Mouse (Mus musculus) frontal cortex, adult 2 months (tissue): ENCODE measurements around the gene Gm4881. TPM values are rescaled to one million over a fixed set of nuclear protein-coding genes. Genes with fewer than 3 reads are reported as not detected.

Experiments
- polyA plus RNA-seq: library from polyadenylated mRNA; depleted of rRNA; stranded (reverse); fragments of >200 nt; gene quantifications from 2 replicates; pipeline ENCODE4 v1.2.3, GENCODE M21; 2012; rRNA removed

Gm4881 gene
- polyA plus RNA-seq, 1 experiment: not detected

Other genes with a start within 250 kb of the Gm4881 start
- not detected in 2 replicates for gene BC049730, start 235.3 kb downstream of the Gm4881 start, polyA plus RNA-seq
- not detected in 2 replicates for gene Gm4763, start 217.6 kb downstream of the Gm4881 start, polyA plus RNA-seq
- 0.04 TPM in 2 replicates for gene Cd177, start 184.2 kb downstream of the Gm4881 start, polyA plus RNA-seq
- gene Ceacam10, start 167.3 kb downstream of the Gm4881 start, polyA plus RNA-seq: not detected in 2 replicates
- 9.6 and 13.7 TPM in 2 replicates for gene Gm9844, start 82.3 kb downstream of the Gm4881 start, polyA plus RNA-seq
- not detected in 2 replicates for gene Lypd4, start 74.6 kb downstream of the Gm4881 start, polyA plus RNA-seq
- gene Dmrtc2, start 74.4 kb downstream of the Gm4881 start, polyA plus RNA-seq: 0.06 TPM in 1 of 2 replicates, not detected in the other
- gene Rps19, start 60.1 kb downstream of the Gm4881 start, polyA plus RNA-seq: 319 and 386 TPM in 2 replicates
- 0.72 and 0.86 TPM in 2 replicates for gene Cd79a, start 47.1 kb downstream of the Gm4881 start, polyA plus RNA-seq
- 167 and 181 TPM in 2 replicates for gene Arhgef1, start 41.6 kb downstream of the Gm4881 start, polyA plus RNA-seq
- 337 and 384 TPM in 2 replicates for gene Rabac1, start 28.3 kb upstream of the Gm4881 start, polyA plus RNA-seq
- 1,131 and 1,133 TPM in 2 replicates for gene Atp1a3, start 61.5 kb upstream of the Gm4881 start, polyA plus RNA-seq
- 211 and 215 TPM in 2 replicates for gene Grik5, start 127.9 kb upstream of the Gm4881 start, polyA plus RNA-seq
- 34.6 and 40.6 TPM in 2 replicates for gene Zfp574, start 128.1 kb upstream of the Gm4881 start, polyA plus RNA-seq
- 11.5 and 12.2 TPM in 2 replicates for gene Pou2f2, start 235.2 kb upstream of the Gm4881 start, polyA plus RNA-seq